Mouse (Mus musculus) forebrain, embryonic 11.5 days (tissue): ENCODE measurements around the gene Orc3. TPM values are rescaled to one million over a fixed set of nuclear protein-coding genes. Genes with fewer than 3 reads are reported as not detected.

Experiments used
- ATAC-seq: fragments of 200-750 bp; cut with Nextera tagmentation; replicated peaks from 2 replicates; pipeline ENCODE4 v1.8.0; 2017; ENCODE audit warnings: moderate TSS enrichment; ENCODE audit not compliant: low FRiP score
- DNase-seq: peaks from one replicate; pipeline ENCODE4 v3.0.0-alpha.2; 2017; ENCODE audit warnings: low spot score
- H3K27ac ChIP-seq: fragments of 300-500 bp; sonication (generic); 2 replicates; pipeline ENCODE4 v1.5.1; 2014; ENCODE audit warnings: low read depth, low read length
- H3K27me3 ChIP-seq: fragments of 300-500 bp; sonication (generic); 2 replicates; pipeline ENCODE4 v1.6.1; 2014; ENCODE audit warnings: mild to moderate bottlenecking, low read length, mixed read lengths; ENCODE audit not compliant: control insufficient read depth, insufficient read depth
- H3K36me3 ChIP-seq: fragments of 300-500 bp; sonication (generic); 2 replicates; pipeline ENCODE4 v1.6.1; 2014; ENCODE audit warnings: mild to moderate bottlenecking, low read length, moderate library complexity, mixed read lengths; ENCODE audit not compliant: control insufficient read depth, insufficient read depth
- H3K4me1 ChIP-seq: fragments of 300-500 bp; sonication (generic); replicated peaks from 2 replicates; pipeline ENCODE4 v1.6.1; 2014; ENCODE audit warnings: low read length, mixed read lengths; ENCODE audit not compliant: control insufficient read depth, insufficient read depth
- H3K4me2 ChIP-seq: fragments of 300-500 bp; sonication (generic); 2 replicates; pipeline ENCODE4 v1.6.1; 2014; ENCODE audit warnings: low read depth, mild to moderate bottlenecking, low read length, moderate library complexity, mixed read lengths; ENCODE audit not compliant: severe bottlenecking
- H3K4me3 ChIP-seq: fragments of 300-500 bp; sonication (generic); 2 replicates; pipeline ENCODE4 v1.5.1; 2014; ENCODE audit warnings: low read depth, low read length
- H3K9ac ChIP-seq: fragments of 300-500 bp; sonication (generic); 2 replicates; pipeline ENCODE4 v1.6.1; 2014; ENCODE audit warnings: low read length
- H3K9me3 ChIP-seq: fragments of 300-500 bp; sonication (generic); 2 replicates; pipeline ENCODE4 v1.6.1; 2016; ENCODE audit warnings: low read length, mixed read lengths; ENCODE audit not compliant: control insufficient read depth
- WGBS: fragments of 180-500 bp; shearing (Covaris S2); extraction: QIAGEN DNeasy Blood & Tissue Kit; methylation state at CpG from one replicate; pipeline ENCODE4 v1.1.7; 2014; 5-methylcytosine and 5-hydroxymethylcytosine counted together
- polyA plus RNA-seq: library from polyadenylated mRNA; unstranded; fragments of >200 nt; fragmentation: Nextera tagmentation; extraction: Ambion mirVana; gene quantifications from 2 replicates; pipeline ENCODE4 v1.2.1, GENCODE M21; 2014

Orc3 gene
- polyA plus RNA-seq, 1 experiment from 2014 or later = 133 TPM

DNA sequence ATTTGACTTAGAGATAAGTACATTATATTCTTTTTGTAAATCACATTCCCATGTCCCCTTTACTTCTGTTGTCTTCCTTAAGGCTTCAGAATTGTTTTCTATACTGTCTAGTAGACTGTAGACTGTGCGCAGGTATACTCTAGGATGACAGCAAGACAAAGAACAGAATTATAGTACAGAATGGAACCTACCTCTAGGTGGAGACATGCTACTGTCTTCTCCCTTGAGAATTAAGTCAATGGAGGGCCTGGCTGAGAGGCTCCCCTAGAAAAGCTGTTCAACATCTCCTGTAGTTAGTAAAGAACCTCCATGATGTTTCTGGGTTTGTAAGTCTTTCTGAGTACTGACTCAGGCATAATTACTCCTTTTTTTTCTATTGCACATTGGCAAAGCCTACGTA lies 37.7 kb downstream of the Orc3 start:
- WGBS = 87% methylated on average over 2 of the region's 2 CpGs

GRCm38 (mm10) chr4:34572876-34573275 lies 41.9 kb downstream of the Orc3 start:
- DNase-seq = no peak
- H3K4me2 ChIP-seq = no peak overlapping the region
- no peak for ATAC-seq
- H3K4me1 ChIP-seq = no peaks in the 10 kb centered on the region
- no peaks in the 10 kb centered on the region for H3K9me3 ChIP-seq
- H3K36me3 ChIP-seq = peaks cover 8% of the 10 kb centered on the region; the same call in 1 of the 2 replicates
- H3K4me3 ChIP-seq = no peak overlapping the region
- no peak overlapping the region for H3K27ac ChIP-seq
- WGBS = 87% methylated on average over 2 of the region's 2 CpGs
- no peaks in the 10 kb centered on the region for H3K27me3 ChIP-seq
- H3K9ac ChIP-seq = no peak overlapping the region

More for the DNA sequence above, 37.7 kb downstream of the Orc3 start:
- H3K4me2 ChIP-seq = no peak overlapping the region
- no peaks in the 10 kb centered on the region for H3K27me3 ChIP-seq
- H3K9me3 ChIP-seq = no peaks in the 10 kb centered on the region
- no peak for DNase-seq
- no peak overlapping the region for H3K27ac ChIP-seq
- H3K9ac ChIP-seq = no peak overlapping the region
- no peaks in the 10 kb centered on the region for H3K4me1 ChIP-seq
- no peak for ATAC-seq
- no peak overlapping the region for H3K4me3 ChIP-seq
- H3K36me3 ChIP-seq = peaks cover 12% of the 10 kb centered on the region

DNA sequence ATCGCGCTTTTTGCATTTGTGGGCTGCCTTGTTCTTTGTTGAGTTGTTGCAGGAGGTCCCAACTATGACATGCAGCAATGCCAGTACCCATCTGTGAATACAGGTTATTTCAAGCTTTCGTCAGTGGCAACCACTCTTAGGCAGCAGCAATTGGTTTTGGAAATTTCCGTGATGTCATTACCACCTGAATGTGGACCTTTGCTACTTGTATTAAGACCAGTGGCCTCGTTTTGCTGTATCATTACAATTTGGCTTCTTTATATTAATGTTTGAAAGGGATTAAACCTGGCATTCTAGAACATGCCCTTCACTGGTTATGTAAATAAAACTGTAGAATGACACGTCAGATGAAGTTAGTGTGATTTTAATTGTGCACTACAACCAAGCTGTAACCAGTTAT lies 48.5 kb downstream of the Orc3 start:
- Histone ChIP-seq H3K9me3 (no peaks in the 10 kb centered on the region), H3K36me3 (no peaks in the 10 kb centered on the region; the same call in 1 of the 2 replicates), H3K4me3 (no peak overlapping the region), H3K4me2 (no peak overlapping the region), H3K27me3 (no peaks in the 10 kb centered on the region), H3K4me1 (0 out of 2 replicates have a peak, but pooled peaks cover 2% of the 10 kb centered on the region), H3K9ac (no peak overlapping the region), H3K27ac (no peak overlapping the region)
- 90% methylated on average over 6 of the region's 6 CpGs for WGBS
- ATAC-seq = no peak
- DNase-seq = no peak

GRCm38 (mm10) chr4:34560971-34561370 lies 53.8 kb downstream of the Orc3 start:
- Histone ChIP-seq H3K9ac (no peak overlapping the region), H3K27me3 (no peaks in the 10 kb centered on the region), H3K4me1 (0 out of 2 replicates have a peak, but pooled peaks cover 2% of the 10 kb centered on the region), H3K27ac (no peak overlapping the region), H3K9me3 (no peaks in the 10 kb centered on the region), H3K4me2 (no peak overlapping the region), H3K36me3 (no peaks in the 10 kb centered on the region; the same call in 1 of the 2 replicates), H3K4me3 (no peak overlapping the region)
- WGBS = 57% methylated on average over 4 of the region's 4 CpGs
- DNase-seq (peak; percentile 69), ATAC-seq (no peak)

DNA sequence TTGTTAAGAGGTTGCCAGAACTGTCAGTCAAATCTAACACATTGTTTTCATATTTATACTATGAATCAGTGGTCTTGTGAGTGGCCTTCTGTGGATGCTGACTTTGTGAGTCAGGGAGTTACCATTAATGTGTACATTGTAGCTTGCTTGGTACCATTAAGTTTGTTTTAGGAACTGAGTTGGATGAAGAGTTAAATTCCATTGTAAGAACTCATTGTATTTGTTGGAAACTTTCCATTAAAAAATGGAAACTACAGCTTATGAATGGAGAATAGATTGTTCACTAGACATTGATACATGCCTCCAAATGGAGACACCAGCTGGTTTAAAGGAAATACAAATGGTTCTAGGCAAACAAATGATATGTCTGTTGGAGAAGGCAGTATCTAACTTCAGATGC lies 58.6 kb downstream of the Orc3 start:
- H3K27me3 ChIP-seq = no peaks in the 10 kb centered on the region
- ATAC-seq (no peak), DNase-seq (no peak)
- H3K4me1 ChIP-seq = peaks cover 3% of the 10 kb centered on the region; the same call in 1 of the 2 replicates
- no peak overlapping the region for H3K9ac ChIP-seq
- no peaks in the 10 kb centered on the region for H3K36me3 ChIP-seq
- no peak overlapping the region for H3K4me2 ChIP-seq
- no peaks in the 10 kb centered on the region for H3K9me3 ChIP-seq
- H3K4me3 ChIP-seq = no peak overlapping the region
- no peak overlapping the region for H3K27ac ChIP-seq

- ATAC-seq = no peak
Measured at GRCm38 (mm10) chr4:34555604-34556003, 59.1 kb downstream of the Orc3 start.

DNA sequence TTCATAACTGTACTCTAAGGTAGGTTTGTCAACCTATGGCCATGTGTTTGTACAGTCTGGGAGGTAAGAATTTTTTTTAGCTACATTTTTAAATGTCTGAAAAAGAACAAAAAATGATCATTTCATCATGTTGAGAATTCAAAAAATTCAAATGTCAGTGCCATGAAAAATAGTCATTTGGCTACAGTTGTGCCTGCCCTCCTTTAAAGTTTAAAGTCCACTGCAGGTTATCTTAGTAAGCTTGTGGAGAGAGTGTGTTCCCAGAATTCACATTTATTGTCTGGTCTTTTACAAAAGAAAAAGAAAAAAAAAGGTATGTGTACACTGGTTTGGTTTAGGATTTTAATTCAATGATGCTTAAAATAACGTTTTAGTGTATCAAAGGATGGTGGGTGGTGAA lies 60.1 kb downstream of the Orc3 start:
- no peaks in the 10 kb centered on the region for H3K27me3 ChIP-seq
- ATAC-seq (no peak), DNase-seq (no peak)
- H3K9me3 ChIP-seq = no peaks in the 10 kb centered on the region
- WGBS = 39% methylated on average over 1 of the region's 1 CpGs
- no peak overlapping the region for H3K9ac ChIP-seq
- no peak overlapping the region for H3K4me3 ChIP-seq
- H3K36me3 ChIP-seq = no peaks in the 10 kb centered on the region
- no peak overlapping the region for H3K27ac ChIP-seq
- no peak overlapping the region for H3K4me2 ChIP-seq
- H3K4me1 ChIP-seq = peaks cover 5% of the 10 kb centered on the region; the same call in 1 of the 2 replicates

More at GRCm38 (mm10) chr4:34555604-34556003, 59.1 kb downstream of the Orc3 start:
- WGBS = 93% methylated on average over 3 of the region's 3 CpGs
- DNase-seq = no peak
- Histone ChIP-seq H3K4me1 (peaks cover 3% of the 10 kb centered on the region; the same call in 1 of the 2 replicates), H3K36me3 (no peaks in the 10 kb centered on the region), H3K27ac (no peak overlapping the region), H3K9ac (no peak overlapping the region), H3K4me3 (no peak overlapping the region), H3K4me2 (no peak overlapping the region), H3K27me3 (no peaks in the 10 kb centered on the region), H3K9me3 (no peaks in the 10 kb centered on the region)

GRCm38 (mm10) chr4:34551966-34552365 lies 62.8 kb downstream of the Orc3 start:
- Histone ChIP-seq H3K4me1 (peaks cover 5% of the 10 kb centered on the region; the same call in 1 of the 2 replicates), H3K9ac (peak overlapping the region; percentile 96), H3K4me3 (peak overlapping the region; percentile 97), H3K27me3 (no peaks in the 10 kb centered on the region), H3K4me2 (peak overlapping the region; percentile 64), H3K36me3 (no peaks in the 10 kb centered on the region), H3K27ac (no peak overlapping the region), H3K9me3 (no peaks in the 10 kb centered on the region)
- WGBS = 31% methylated on average over 3 of the region's 3 CpGs
- ATAC-seq (no peak), DNase-seq (no peak)

DNA sequence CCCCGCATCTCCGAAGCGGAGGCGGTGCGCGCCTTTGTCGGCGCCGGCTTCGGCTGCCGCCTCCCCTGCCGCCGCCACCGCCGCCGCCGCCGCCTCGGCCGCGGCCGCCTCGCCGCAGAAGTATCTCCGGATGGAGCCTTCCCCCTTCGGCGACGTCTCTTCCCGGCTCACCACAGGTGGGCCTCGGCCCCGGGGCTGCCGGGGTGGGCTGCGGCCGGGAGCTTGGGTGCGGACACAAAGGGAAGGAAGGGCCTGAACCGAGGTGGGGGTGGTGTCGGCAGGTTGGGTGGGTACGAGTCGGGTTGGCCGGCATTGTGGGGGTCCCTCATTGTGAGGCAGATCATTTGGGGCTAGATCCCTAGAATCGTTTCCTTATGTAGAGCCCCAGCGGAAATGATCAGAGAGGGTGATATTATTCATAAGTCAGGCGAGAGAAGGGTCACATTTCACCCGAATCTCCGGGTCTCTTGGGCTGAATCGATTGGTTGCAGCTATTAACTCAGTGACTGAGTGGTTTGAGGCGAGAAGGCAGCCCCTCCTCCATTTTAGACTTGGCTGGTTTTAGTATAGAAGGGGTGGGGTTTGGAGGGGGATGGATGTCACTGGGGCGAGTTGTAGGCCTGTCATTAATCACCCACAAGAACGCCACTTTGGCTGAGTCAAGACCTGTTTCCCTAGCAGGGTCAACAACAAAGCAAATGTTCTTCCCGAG lies 63.5 kb downstream of the Orc3 start:
- DNase-seq = peak; percentile 76
- H3K4me1 ChIP-seq = peaks cover 5% of the 10 kb centered on the region; the same call in 1 of the 2 replicates
- peak overlapping the region; percentile 96 for H3K9ac ChIP-seq
- peak overlapping the region; percentile 64 for H3K4me2 ChIP-seq
- peak overlapping the region; percentile 97 for H3K4me3 ChIP-seq
- H3K27me3 ChIP-seq = no peaks in the 10 kb centered on the region
- under 1% methylated on average over 50 of the region's 50 CpGs for WGBS
- no peaks in the 10 kb centered on the region for H3K36me3 ChIP-seq
- peak overlapping the region; percentile 79 for H3K27ac ChIP-seq
- ATAC-seq = peak; percentile 69
- no peaks in the 10 kb centered on the region for H3K9me3 ChIP-seq
